ENCODE assay signal across 10 mouse cellular contexts in the genomic region with DNA sequence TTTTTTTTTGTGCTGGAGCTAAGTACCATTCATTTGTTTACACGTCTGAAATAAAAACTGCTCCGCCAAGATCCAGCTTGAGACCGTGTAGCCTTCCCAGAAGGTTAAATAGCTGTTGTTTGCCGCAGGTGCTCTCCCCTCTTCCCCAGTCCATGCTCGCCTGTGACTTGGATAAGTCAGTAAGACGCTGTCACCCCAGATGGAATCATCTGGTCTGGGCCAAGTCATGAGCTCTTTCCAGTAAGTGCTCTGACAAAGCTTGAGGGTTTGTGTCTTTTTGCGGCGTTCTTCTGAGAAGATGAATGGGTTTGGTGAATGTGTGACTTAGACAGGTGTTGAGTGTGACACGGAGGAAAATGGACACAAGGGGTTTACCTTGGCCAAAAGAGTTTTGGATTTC.
DNase-seq lines count a peak whose midpoint lies in the region; ATAC-seq and TF ChIP-seq lines count a peak whose summit lies in the region.
"Had no signal": no experiment of that assay in that cellular context is flagged by ENCODE, and none has a peak within 500 bp of the region (broad histone marks: within the 10 kb centered on the region; RNA-seq: fewer than 3 reads in every experiment).

No protein-coding gene starts in this region.

- H3K27ac ChIP-seq in heart, embryonic 11.5 days (ENCODE audit: low read depth, low read length), result no peak overlapping the region
- no peak overlapping the region for H3K27ac ChIP-seq in forebrain, postnatal 0 days (ENCODE audit: low read depth, low read length)
- H3K27ac ChIP-seq in liver, postnatal 0 days (ENCODE audit: low read depth), result no peak overlapping the region

- H3K4me1 ChIP-seq in heart, embryonic 11.5 days (ENCODE audit: control insufficient read depth, insufficient read depth, low read length), result peaks cover 9% of the 10 kb centered on the region; the same call in 1 of the 2 replicates
- H3K4me1 ChIP-seq in forebrain, postnatal 0 days (ENCODE audit: insufficient read depth), result peaks cover 25% of the 10 kb centered on the region
- H3K4me1 ChIP-seq in liver, postnatal 0 days (ENCODE audit: insufficient read depth), result peaks cover 10% of the 10 kb centered on the region; the same call in 1 of the 2 replicates

- no peak for TF ChIP-seq CTCF in forebrain, postnatal 0 days (IDR thresholded peaks at IDR 0.05; ENCODE audit: low read depth)
- TF ChIP-seq CTCF in liver, postnatal 0 days (IDR thresholded peaks at IDR 0.05; ENCODE audit: low read depth), result no peak

- no peaks in the 10 kb centered on the region for H3K27me3 ChIP-seq in heart, embryonic 11.5 days (ENCODE audit: control insufficient read depth, insufficient read depth, low read length)
- H3K27me3 ChIP-seq in forebrain, postnatal 0 days (ENCODE audit: insufficient read depth, low read length), result no peaks in the 10 kb centered on the region
- no peaks in the 10 kb centered on the region for H3K27me3 ChIP-seq in liver, postnatal 0 days (ENCODE audit: insufficient read depth, low read length)

- no peak for TF ChIP-seq EP300 in liver, postnatal 0 days (IDR thresholded peaks at IDR 0.05; ENCODE audit: low read depth)

- H3K4me2 ChIP-seq in heart, embryonic 11.5 days, result peak overlapping the region; percentile 62
- H3K4me2 ChIP-seq in forebrain, postnatal 0 days (ENCODE audit: low read depth), result peak overlapping the region; percentile 77
- H3K4me2 ChIP-seq in liver, postnatal 0 days (ENCODE audit: low read depth, low read length), result peak overlapping the region; percentile 68; the same call in 1 of the 2 replicates

- H3K9me3 ChIP-seq in heart, embryonic 11.5 days (replicated peaks; ENCODE audit: control insufficient read depth, low read length), result no peaks in the 10 kb centered on the region
- no peaks in the 10 kb centered on the region for H3K9me3 ChIP-seq in forebrain, postnatal 0 days (ENCODE audit: low read length)
- H3K9me3 ChIP-seq in liver, postnatal 0 days (ENCODE audit: low read length), result no peaks in the 10 kb centered on the region

- ATAC-seq in heart, embryonic 11.5 days (replicated peaks; ENCODE audit: insufficient number of reproducible peaks, low FRiP score, low TSS enrichment), result no peak
- no peak for ATAC-seq in forebrain, postnatal 0 days
- no peak for ATAC-seq in liver, postnatal 0 days

- H3K36me3 ChIP-seq in heart, embryonic 11.5 days (ENCODE audit: control insufficient read depth, insufficient read depth, low read length), result no peaks in the 10 kb centered on the region
- no peaks in the 10 kb centered on the region for H3K36me3 ChIP-seq in forebrain, postnatal 0 days (ENCODE audit: insufficient read depth)
- no peaks in the 10 kb centered on the region for H3K36me3 ChIP-seq in liver, postnatal 0 days (replicated peaks; ENCODE audit: insufficient read depth, low read length)

- H3K9ac ChIP-seq in heart, embryonic 11.5 days (ENCODE audit: low read depth, low read length), result peak overlapping the region; percentile 68
- H3K9ac ChIP-seq in forebrain, postnatal 0 days, result peak overlapping the region; percentile 57
- H3K9ac ChIP-seq in liver, postnatal 0 days (replicated peaks), result no peak overlapping the region; the same call in 1 of the 2 replicates

- peak overlapping the region; percentile 49 for H3K4me3 ChIP-seq in heart, embryonic 11.5 days (ENCODE audit: low read depth, low read length)
- H3K4me3 ChIP-seq in forebrain, postnatal 0 days (ENCODE audit: low read depth, low read length), result peak overlapping the region; percentile 45
- H3K4me3 ChIP-seq in liver, postnatal 0 days (ENCODE audit: low read depth, low read length), result no peak overlapping the region

- no peak for DNase-seq in heart, adult 11 months
- DNase-seq in brain, adult 2 months (ENCODE audit: low read depth, low spot score), result peak; percentile 27
- peak; percentile 58 for DNase-seq in forebrain, postnatal 0 days
- no peak for DNase-seq in liver, postnatal 0 days
- DNase-seq in thymus, postnatal 25 days, result no peak
- DNase-seq in spleen, postnatal 10 days (ENCODE audit: low spot score in 2 of 2), result no peak
- DNase-seq in thymus, postnatal 4 days, result no peak
- DNase-seq: lung, postnatal 36 days; right cerebral cortex, postnatal 4 days had no signal

- 47% methylated on average over 9 of the region's 9 CpGs for WGBS in heart, embryonic 11.5 days (ENCODE audit: insufficient replicate concordance)
- whole genome bisulfite sequencing in forebrain, postnatal 0 days, result 4% methylated on average over 9 of the region's 9 CpGs
- WGBS in liver, postnatal 0 days (ENCODE audit: insufficient replicate concordance), result 69% methylated on average over 9 of the region's 9 CpGs

Comparison
In these comparisons a context has a peak if more than half of its experiments do, and no peak if none do; other contexts are left out.
1. DNase-seq: peak in brain, adult 2 months (single experiment) and forebrain, postnatal 0 days (single experiment); none in heart, adult 11 months (single experiment), liver, postnatal 0 days (single experiment), thymus, postnatal 25 days (single experiment), spleen, postnatal 10 days (0 of 2) and thymus, postnatal 4 days (single experiment).
2. Peak in every context shown above with its lines, with median percentiles within 50 percentile points of each other: H3K4me2 ChIP-seq.